Mouse (Mus musculus) neural tube, embryonic 15.5 days (tissue): Measurements from ENCODE around the gene Acvr1b. TPM values are rescaled to one million over a fixed set of nuclear protein-coding genes. Genes with fewer than 3 reads are reported as not detected.
A peak's percentile ranks its signal among the peaks of the same experiment; 100 is the strongest.

Experiments used
- ATAC-seq: fragments of 200-750 bp; cut with Nextera tagmentation; 2 replicates; pipeline ENCODE4 v1.8.0; 2017; ENCODE audit warnings: mild to moderate bottlenecking, moderate TSS enrichment, moderate library complexity; ENCODE audit not compliant: low FRiP score
- H3K27ac ChIP-seq: fragments of 300-500 bp; sonication (generic); replicated peaks from 2 replicates; pipeline ENCODE4 v1.5.1; 2015; ENCODE audit warnings: mild to moderate bottlenecking, inconsistent platforms
- H3K27me3 ChIP-seq: fragments of 300-500 bp; sonication (generic); replicated peaks from 2 replicates; pipeline ENCODE4 v1.6.1; 2015; ENCODE audit warnings: inconsistent platforms
- H3K36me3 ChIP-seq: fragments of 300-500 bp; sonication (generic); 2 replicates; pipeline ENCODE4 v1.6.1; 2015; ENCODE audit warnings: inconsistent platforms
- H3K4me1 ChIP-seq: fragments of 300-500 bp; sonication (generic); 2 replicates; pipeline ENCODE4 v1.6.1; 2015; ENCODE audit warnings: inconsistent platforms
- H3K4me2 ChIP-seq: fragments of 300-500 bp; sonication (generic); 2 replicates; pipeline ENCODE4 v1.6.1; 2015; ENCODE audit warnings: inconsistent platforms, mild to moderate bottlenecking, moderate library complexity
- H3K4me3 ChIP-seq: fragments of 300-500 bp; sonication (generic); replicated peaks from 2 replicates; pipeline ENCODE4 v1.5.1; 2015; ENCODE audit warnings: mild to moderate bottlenecking, inconsistent platforms
- H3K9ac ChIP-seq: fragments of 300-500 bp; sonication (generic); replicated peaks from 2 replicates; pipeline ENCODE4 v1.6.1; 2015; ENCODE audit warnings: mild to moderate bottlenecking, inconsistent platforms
- H3K9me3 ChIP-seq: fragments of 300-500 bp; sonication (generic); replicated peaks from 2 replicates; pipeline ENCODE4 v1.6.1; 2016; ENCODE audit warnings: inconsistent platforms
- WGBS: fragments of 180-500 bp; shearing (Covaris S2); methylation state at CpG from one replicate; pipeline ENCODE4 v1.1.7; 2015; ENCODE audit warnings: mixed read lengths; 5-methylcytosine and 5-hydroxymethylcytosine counted together
- polyA plus RNA-seq: library from polyadenylated mRNA; unstranded; fragments of >200 nt; fragmentation: Nextera tagmentation; extraction: Ambion mirVana; gene quantifications from 2 replicates; pipeline ENCODE4 v1.2.1, GENCODE M21; 2015

Acvr1b gene
- polyA plus RNA-seq, 1 experiment from 2014 or later, result 23.1 TPM

DNA sequence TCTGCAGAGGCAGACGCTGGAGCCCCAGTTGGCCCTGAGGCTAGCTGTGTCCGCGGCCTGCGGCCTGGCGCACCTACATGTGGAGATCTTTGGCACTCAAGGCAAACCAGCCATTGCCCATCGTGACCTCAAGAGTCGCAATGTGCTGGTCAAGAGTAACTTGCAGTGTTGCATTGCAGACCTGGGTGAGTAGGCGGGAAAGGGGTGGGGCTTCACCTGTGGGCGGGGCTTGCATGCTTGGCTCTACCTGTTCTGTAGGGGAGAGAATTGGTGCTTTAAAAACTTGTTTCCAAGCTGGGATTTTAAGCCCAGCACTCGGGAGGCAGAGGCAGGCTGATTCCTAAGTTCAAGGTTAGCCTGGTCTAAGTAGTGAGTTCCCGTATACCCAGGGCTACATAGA, 36.4 kb upstream of the Acvr1b start:
- Histone ChIP-seq H3K9ac (no peak overlapping the region), H3K27me3 (no peaks in the 10 kb centered on the region), H3K36me3 (no peaks in the 10 kb centered on the region), H3K27ac (no peak overlapping the region), H3K9me3 (no peaks in the 10 kb centered on the region), H3K4me1 (peaks cover 26% of the 10 kb centered on the region), H3K4me3 (no peak overlapping the region), H3K4me2 (no peak overlapping the region)
- ATAC-seq, result no peak
- WGBS, result 81% methylated on average over 11 of the region's 11 CpGs

DNA sequence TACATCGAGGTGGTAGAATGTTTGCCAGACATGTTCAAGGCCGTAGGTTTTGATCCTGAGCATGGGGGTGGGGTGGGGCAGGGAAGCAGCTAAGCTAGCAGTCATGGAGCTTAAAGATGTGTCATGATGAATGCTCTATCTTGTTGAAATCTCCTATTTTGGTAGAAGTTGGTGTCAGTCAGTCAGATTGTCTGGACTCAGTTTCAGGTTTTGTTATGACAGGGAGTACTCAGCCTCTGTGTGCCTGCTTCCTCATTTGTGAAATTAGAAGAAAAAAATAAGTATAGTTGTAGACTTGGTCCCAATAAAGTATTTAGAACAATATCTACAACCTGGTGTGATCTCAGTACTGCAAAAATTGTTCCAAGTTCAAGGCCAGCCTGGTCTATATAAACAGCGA, 35.2 kb upstream of the Acvr1b start:
- no peaks in the 10 kb centered on the region for H3K27me3 ChIP-seq
- H3K9me3 ChIP-seq, result no peaks in the 10 kb centered on the region
- H3K27ac ChIP-seq, result no peak overlapping the region
- no peak overlapping the region for H3K4me2 ChIP-seq
- ATAC-seq, result no peak
- no peak overlapping the region for H3K9ac ChIP-seq
- H3K4me1 ChIP-seq, result peaks cover 33% of the 10 kb centered on the region
- H3K4me3 ChIP-seq, result no peak overlapping the region
- H3K36me3 ChIP-seq, result no peaks in the 10 kb centered on the region
- WGBS, result 92% methylated on average over 3 of the region's 3 CpGs

DNA sequence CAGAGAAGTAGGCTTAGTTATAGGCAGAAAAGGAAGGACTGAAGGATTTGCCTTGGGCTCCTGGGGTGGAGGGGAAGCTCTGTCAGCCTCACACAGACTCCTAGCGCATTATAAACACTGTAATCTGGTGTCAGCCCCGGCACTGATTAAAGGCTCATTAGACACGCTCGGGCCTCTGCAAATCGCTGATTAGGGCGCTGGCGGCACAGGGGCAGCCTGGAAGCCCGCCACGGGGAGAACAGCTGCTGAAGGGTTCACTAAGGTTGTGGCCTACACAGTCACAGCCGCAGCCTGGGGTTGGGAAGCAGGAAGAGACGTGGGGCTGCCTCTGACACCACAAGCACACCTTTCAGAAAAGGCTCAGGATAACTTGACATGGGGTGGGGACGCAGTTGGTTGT, 34.0 kb upstream of the Acvr1b start:
- Histone ChIP-seq H3K36me3 (no peaks in the 10 kb centered on the region), H3K4me3 (no peak overlapping the region), H3K4me2 (no peak overlapping the region), H3K4me1 (peaks cover 34% of the 10 kb centered on the region), H3K27me3 (no peaks in the 10 kb centered on the region), H3K9ac (no peak overlapping the region), H3K27ac (no peak overlapping the region), H3K9me3 (no peaks in the 10 kb centered on the region)
- ATAC-seq, result no peak
- WGBS, result 12% methylated on average over 12 of the region's 12 CpGs

DNA sequence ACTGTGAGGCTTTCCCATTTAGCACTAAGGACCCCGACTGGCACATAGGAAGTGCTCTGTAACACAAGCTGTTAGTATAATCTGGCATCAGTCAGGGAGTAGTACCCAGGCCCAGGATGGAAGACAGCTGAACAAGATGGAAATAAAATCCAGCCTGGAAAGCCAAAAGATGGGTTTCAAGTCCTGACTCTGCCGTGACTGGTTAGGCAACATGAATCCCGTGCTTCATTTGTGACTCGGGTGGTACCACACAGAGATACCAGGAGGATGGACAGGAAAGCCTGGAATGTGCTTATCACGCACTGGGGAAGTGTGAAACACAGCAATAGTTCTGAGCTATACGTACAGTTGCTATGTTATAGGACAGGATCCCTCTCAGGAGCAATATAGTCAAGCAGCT, 33.3 kb upstream of the Acvr1b start:
- no peaks in the 10 kb centered on the region for H3K36me3 ChIP-seq
- H3K4me2 ChIP-seq, result no peak overlapping the region; the same call in 1 of the 2 replicates
- 66% methylated on average over 6 of the region's 6 CpGs for WGBS
- no peaks in the 10 kb centered on the region for H3K27me3 ChIP-seq
- H3K4me3 ChIP-seq, result no peak overlapping the region
- no peaks in the 10 kb centered on the region for H3K9me3 ChIP-seq
- peaks cover 40% of the 10 kb centered on the region for H3K4me1 ChIP-seq
- no peak for ATAC-seq
- H3K9ac ChIP-seq, result no peak overlapping the region
- H3K27ac ChIP-seq, result no peak overlapping the region

DNA sequence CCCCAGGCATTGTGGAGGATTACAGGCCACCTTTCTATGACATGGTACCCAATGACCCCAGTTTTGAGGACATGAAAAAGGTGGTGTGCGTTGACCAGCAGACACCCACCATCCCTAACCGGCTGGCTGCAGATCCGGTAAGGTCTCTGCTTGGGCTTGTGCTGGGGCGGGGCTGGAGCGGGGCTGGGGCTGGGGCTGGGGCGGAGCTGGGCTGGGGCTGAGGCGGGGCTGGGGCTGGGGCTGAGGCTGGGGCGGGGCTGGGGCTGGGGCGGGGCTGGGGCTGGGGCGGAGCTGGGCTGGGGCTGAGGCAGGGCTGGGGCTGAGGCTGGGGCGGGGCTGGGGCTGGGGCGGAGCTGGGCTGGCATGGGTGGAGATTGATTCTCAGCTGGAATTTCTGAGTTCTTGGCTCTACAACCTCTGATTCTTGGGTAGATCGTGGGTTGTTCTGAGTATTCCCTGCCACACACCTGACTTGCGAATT, 32.8 kb upstream of the Acvr1b start:
- Histone ChIP-seq H3K27ac (no peak overlapping the region), H3K4me1 (peaks cover 42% of the 10 kb centered on the region), H3K4me3 (no peak overlapping the region), H3K27me3 (no peaks in the 10 kb centered on the region), H3K9ac (no peak overlapping the region), H3K4me2 (no peak overlapping the region; the same call in 1 of the 2 replicates), H3K36me3 (no peaks in the 10 kb centered on the region), H3K9me3 (no peaks in the 10 kb centered on the region)
- 8% methylated on average over 8 of the region's 14 CpGs for WGBS
- no peak for ATAC-seq

DNA sequence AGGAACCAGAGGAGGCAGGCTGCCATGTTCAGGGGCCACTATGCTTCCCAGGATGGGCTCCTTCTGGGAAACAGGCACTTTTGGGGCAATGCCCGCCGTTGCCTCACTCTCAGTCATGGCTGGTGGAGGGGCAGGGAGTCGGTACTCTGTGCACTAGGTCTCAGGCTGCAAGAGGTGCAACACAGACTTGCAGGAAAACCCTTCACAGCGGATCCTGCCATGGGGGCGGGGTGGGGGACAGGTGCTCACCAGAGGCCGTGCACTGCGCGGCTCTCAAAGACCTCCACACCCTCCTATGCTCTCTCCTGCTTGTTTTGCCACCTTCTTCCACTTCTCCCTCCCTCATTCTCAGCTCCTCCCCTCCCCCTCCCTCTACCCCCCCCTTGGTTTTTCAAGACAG, 31.2 kb upstream of the Acvr1b start:
- 53% methylated on average over 8 of the region's 8 CpGs for whole genome bisulfite sequencing
- H3K36me3 ChIP-seq, result no peaks in the 10 kb centered on the region
- H3K27ac ChIP-seq, result no peak overlapping the region
- no peak overlapping the region for H3K9ac ChIP-seq
- peaks cover 42% of the 10 kb centered on the region for H3K4me1 ChIP-seq
- H3K27me3 ChIP-seq, result 0 out of 2 replicates have a peak, but pooled peaks cover 3% of the 10 kb centered on the region
- H3K4me2 ChIP-seq, result no peak overlapping the region
- ATAC-seq, result no peak
- H3K4me3 ChIP-seq, result no peak overlapping the region
- H3K9me3 ChIP-seq, result no peaks in the 10 kb centered on the region

DNA sequence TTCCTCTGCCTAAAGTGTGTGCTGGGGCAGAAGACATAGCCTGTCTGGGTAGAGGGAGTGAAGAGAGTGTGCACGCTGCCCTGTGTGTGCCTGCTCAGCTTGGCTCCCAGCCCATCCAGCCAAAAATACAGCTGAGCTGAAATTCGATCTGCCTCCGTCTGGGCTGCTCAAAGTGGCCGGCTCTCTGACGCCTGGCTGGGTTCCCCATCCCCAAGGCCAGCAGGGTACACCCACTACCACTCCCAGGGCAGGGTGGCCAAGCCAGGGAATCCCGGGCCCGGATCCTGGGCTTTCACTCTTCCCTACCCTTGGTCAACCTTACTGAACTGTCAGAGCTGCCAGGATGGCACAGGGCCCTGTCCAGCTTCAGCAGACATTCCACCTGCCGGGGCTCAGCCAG, 30.4 kb upstream of the Acvr1b start:
- no peaks in the 10 kb centered on the region for H3K36me3 ChIP-seq
- ATAC-seq, result no peak
- peaks cover 42% of the 10 kb centered on the region for H3K4me1 ChIP-seq
- no peak overlapping the region for H3K27ac ChIP-seq
- 0 out of 2 replicates have a peak, but pooled peaks cover 3% of the 10 kb centered on the region for H3K27me3 ChIP-seq
- no peak overlapping the region for H3K4me3 ChIP-seq
- 30% methylated on average over 8 of the region's 8 CpGs for WGBS
- no peak overlapping the region for H3K4me2 ChIP-seq
- no peak overlapping the region for H3K9ac ChIP-seq
- no peaks in the 10 kb centered on the region for H3K9me3 ChIP-seq

DNA sequence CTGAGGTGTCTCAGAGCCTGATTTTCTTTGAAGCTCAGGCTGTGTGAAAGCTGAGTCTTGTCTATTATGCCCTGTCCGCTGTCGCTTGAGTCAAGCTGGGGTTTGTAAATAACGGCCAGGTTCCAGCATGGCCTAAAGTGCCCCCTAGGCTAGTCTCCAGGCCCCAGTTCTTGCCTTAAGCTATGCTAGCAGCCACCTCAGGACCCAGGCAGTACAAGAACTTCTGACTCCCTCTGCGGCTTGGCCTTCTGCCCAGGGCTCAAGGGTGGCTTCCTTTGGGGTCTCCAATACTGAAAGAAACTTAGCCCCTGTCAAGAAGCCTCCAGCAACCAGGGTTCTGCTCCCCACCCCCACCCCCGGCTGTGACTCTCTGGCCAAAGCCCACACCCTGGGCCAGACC, 29.7 kb upstream of the Acvr1b start:
- 0 out of 2 replicates have a peak, but pooled peaks cover 3% of the 10 kb centered on the region for H3K27me3 ChIP-seq
- H3K36me3 ChIP-seq, result no peaks in the 10 kb centered on the region
- H3K9me3 ChIP-seq, result no peaks in the 10 kb centered on the region
- H3K4me2 ChIP-seq, result no peak overlapping the region
- H3K9ac ChIP-seq, result no peak overlapping the region
- 86% methylated on average over 5 of the region's 5 CpGs for WGBS
- no peak overlapping the region for H3K4me3 ChIP-seq
- peaks cover 40% of the 10 kb centered on the region for H3K4me1 ChIP-seq
- ATAC-seq, result no peak
- H3K27ac ChIP-seq, result no peak overlapping the region

DNA sequence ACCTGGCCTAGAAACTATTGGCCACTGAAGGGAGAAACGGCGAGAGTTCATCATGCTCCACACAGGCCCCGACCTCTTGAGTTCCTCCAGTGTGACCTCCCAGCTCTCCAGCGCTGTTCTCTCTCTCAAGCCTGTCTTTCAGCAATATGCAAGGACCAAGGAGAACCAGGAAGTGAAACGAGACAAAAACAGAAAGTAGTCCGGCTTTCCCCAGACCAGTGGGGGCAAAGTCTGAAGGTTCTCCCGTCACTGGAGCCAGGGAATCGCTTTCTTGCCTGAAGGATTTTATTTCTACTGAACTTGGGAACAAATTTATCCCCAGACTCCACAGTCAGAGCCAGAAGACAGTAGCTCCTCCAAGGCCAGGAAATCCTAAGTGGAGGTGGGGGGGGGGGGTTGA, 29.1 kb upstream of the Acvr1b start:
- Histone ChIP-seq H3K4me2 (no peak overlapping the region), H3K36me3 (no peaks in the 10 kb centered on the region)
- no peak for ATAC-seq

DNA sequence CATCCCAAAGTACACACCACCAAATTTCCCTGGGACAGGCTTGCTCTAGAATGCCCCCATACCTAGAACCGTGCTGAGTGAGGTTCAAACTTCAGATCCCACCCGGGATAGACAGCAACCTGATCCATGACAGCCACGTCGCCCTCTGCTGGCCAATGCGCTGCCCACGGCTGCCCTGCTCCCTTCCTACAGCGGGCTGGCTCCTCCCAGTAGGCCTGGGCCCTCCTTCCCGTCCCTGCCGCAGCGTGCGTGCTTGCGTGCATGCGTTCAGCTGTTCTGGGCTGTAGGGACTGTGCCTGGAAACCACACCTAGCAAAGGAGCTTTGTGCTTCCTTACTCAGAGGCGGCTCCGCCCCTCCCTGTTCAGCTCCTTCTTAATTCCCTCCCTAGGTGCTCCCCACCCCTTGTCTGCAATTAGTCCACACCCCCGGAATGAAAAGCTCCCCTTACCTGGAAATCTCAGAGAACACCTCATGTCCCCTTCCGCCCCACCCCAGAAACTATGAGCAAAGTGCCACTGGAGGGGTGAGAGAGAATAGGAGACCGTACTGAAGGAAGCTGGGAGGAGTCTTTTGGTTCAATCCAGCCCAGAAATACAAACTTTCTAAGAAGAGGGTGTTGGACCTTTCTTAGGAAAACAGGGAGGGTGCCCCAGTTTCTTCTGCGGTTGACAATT, 28.3 kb upstream of the Acvr1b start:
- no peaks in the 10 kb centered on the region for H3K9me3 ChIP-seq
- peaks cover 26% of the 10 kb centered on the region for H3K4me1 ChIP-seq
- H3K27me3 ChIP-seq, result 0 out of 2 replicates have a peak, but pooled peaks cover 3% of the 10 kb centered on the region
- peak; percentile 88 for ATAC-seq
- no peak overlapping the region for H3K4me3 ChIP-seq
- H3K9ac ChIP-seq, result no peak overlapping the region
- peak overlapping the region; percentile 45 for H3K4me2 ChIP-seq
- 9% methylated on average over 19 of the region's 19 CpGs for WGBS
- peak overlapping the region; percentile 28; the same call in 1 of the 2 replicates for H3K27ac ChIP-seq
- no peaks in the 10 kb centered on the region for H3K36me3 ChIP-seq

More for the DNA sequence above, 29.1 kb upstream of the Acvr1b start:
- 0 out of 2 replicates have a peak overlapping the region, but pooled peaks have one; percentile 13 for H3K27ac ChIP-seq
- no peaks in the 10 kb centered on the region for H3K9me3 ChIP-seq
- no peak overlapping the region for H3K4me3 ChIP-seq
- WGBS, result 86% methylated on average over 8 of the region's 8 CpGs
- H3K9ac ChIP-seq, result no peak overlapping the region; the same call in 1 of the 2 replicates
- H3K4me1 ChIP-seq, result peaks cover 34% of the 10 kb centered on the region
- 0 out of 2 replicates have a peak, but pooled peaks cover 3% of the 10 kb centered on the region for H3K27me3 ChIP-seq

DNA sequence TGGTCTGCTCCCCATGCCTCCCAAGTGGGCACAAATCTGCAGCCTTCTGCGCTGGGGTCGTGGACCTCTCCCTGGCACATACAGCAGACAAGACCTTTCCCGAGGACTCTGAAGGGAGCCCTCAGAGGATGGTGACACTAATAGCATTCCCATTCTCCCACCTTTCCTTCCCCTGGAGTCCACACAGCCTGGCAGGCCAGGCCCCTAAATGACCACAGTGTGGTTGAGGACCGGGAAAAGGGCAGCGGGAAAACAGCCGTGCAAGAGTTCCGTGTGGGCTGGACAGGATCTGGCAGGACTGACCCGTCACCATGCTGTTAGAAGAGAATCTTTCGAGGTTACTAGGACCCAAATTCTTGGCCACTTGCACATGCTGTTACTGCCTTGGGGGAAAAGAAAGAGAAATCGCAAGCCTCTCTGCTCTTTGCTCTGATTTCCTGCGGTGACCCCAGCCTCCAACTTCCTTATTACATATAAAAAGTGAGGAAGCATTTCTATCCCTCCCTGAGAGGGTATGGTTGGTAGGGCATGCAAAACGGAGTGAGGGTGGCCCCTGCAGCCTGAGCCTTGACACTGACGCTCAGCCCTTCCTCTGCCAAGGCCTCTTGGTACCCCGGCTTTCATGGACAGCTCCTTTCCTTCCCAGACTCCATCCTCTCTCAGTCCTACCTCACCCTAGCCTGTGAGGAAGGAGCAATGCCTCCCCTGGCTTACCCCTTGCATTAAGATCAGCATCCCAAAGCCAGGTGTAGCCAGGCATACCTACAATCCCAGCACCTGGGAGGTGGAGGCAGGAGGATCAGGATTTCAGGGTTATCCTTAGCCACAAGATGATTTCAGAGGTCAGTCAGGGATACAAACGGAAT, 27.5 kb upstream of the Acvr1b start:
- whole genome bisulfite sequencing, result 69% methylated on average over 15 of the region's 15 CpGs
- no peak for ATAC-seq
- 0 out of 2 replicates have a peak overlapping the region, but pooled peaks have one; percentile 28 for H3K27ac ChIP-seq
- 0 out of 2 replicates have a peak, but pooled peaks cover 3% of the 10 kb centered on the region for H3K27me3 ChIP-seq
- H3K4me1 ChIP-seq, result peaks cover 21% of the 10 kb centered on the region
- no peak overlapping the region for H3K4me2 ChIP-seq
- no peaks in the 10 kb centered on the region for H3K9me3 ChIP-seq
- no peak overlapping the region for H3K4me3 ChIP-seq
- no peaks in the 10 kb centered on the region for H3K36me3 ChIP-seq
- H3K9ac ChIP-seq, result no peak overlapping the region
